Mouse (Mus musculus) heart, adult 2 months (tissue): Measurements from ENCODE around the gene Mx1.

Experiments
- CTCF ChIP-seq: fragments of 200-600 bp; IDR thresholded peaks from 2 replicates; pipeline ENCODE4 v1.8.1; 2022; ENCODE audit warnings: antibody characterized with exemption, mild to moderate bottlenecking, moderate library complexity
- POLR2A ChIP-seq: fragments of 200-500 bp; IDR thresholded peaks from 2 replicates; pipeline ENCODE4 v1.6.1; 2011; ENCODE audit warnings: mild to moderate bottlenecking, low read depth, low read length, control low read depth; ENCODE audit not compliant: insufficient read depth

DNA sequence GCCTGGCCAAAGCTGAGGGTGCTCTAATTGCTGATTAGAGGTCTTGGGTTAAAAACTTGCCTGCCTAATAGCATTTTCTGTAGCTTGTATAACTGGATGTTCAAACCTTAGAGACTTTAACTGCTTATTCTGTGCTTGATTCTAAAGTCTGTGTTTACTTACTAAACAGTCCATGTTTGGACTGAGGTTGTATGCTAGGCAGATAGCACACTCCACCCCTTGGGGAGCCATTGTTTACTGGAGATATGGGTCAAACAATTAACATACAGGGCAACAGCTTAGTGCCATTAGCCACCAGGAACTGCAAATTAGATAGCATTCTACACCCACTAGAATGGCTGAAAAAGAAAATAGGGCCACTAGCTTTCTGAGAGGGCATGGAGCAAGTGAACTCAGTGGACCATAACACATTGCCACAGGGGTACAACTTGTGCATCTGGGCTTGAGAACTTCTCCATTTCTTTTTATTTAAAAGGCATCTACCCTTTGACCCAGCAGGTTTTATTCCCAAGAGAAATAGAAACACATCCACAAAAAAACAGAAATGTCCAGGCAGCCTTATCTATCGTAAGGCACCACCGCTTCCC is 64.7 kb downstream of the Mx1 start:
- no peak for TF ChIP-seq POLR2A
- no peak for TF ChIP-seq CTCF
